Mouse (Mus musculus) mouse trophoblast stem cell (cell line): Measurements from ENCODE around the gene Ints13.

Experiments
- in situ Hi-C, 2 experiments: fragments of 300-500 bp; cut with MseI, MboI; formaldehyde crosslinking; loops; 2 replicates in 1 of 2; 3 replicates in 1 of 2; pipeline ENCODE4 v1.15.1; 2025

Ints13 gene

DNA sequence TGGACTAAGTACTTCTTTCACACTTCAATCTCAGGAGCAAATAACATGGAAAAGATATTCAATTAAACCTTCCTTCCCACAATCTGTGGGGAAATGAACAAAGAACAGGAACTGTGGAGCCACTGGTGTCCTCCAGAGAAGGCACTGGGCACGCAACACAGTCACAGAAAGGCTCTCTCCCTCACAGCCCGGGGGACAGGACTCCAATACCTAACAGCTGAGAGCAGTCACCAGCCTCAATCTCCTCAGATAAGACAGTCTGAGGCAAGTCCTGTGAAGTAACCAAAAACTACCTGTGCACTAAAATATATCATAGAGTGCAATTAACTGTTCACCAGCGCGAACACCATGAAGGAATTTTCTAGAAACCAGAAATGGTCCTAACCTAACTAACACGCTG, 76.9 kb downstream of the Ints13 start:
- in situ Hi-C loops: no loop called here

GRCm38 (mm10) chr6:146500206-146500605, 77.4 kb downstream of the Ints13 start:
- in situ Hi-C loops: no loop called here
